Mouse (Mus musculus): ENCODE measurements around the gene Sufu.

The Sufu gene

DNA sequence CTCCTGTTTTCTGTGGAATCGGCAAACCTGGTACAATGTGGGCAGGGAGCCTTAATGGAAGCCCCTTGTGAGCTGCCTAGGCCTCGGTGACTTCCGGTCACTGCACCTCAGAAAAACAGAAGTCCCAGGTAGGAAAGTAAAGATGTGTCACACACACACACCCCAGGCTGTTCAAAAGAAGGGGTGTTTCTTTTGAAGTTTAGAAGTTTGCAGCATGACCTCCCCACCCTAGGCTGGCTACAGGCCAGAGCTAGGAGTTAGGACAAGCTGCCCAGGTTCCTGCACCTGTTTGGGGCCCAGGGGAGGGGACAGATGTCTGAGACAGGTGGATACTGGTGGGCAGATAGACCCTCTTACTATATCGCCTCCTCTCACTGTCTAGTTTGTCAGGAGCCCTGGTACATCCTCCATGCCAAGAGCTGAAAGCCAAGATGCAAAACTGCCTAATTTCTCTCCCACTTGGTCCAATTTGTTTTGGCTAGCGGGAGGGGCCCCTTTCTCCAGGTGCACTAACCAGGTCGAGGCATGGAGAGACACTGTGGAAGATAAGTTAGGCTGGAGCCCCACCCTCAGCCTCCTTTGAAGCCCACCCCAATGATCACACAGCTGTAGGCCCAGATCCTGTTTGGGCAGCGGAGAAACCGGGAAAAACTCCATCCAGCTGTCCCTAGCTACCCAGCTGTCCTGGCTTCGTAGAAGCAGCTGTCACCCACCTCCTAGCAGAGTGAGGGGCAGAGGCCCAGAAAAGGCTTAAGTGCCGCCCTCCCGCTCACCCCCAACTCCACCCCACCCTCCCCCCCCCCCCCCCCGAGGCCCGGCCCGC lies 121.0 kb downstream of the Sufu start:
- DNase-seq, result no peak

GRCm38 (mm10) chr19:46518352-46518787 lies 121.7 kb downstream of the Sufu start:
- DNase-seq, result no peak

- no peak for DNase-seq
These were observed 122.3 kb downstream of the Sufu start for GRCm38 (mm10) chr19:46518828-46519621.

GRCm38 (mm10) chr19:46521698-46522097 lies 125.0 kb downstream of the Sufu start:
- DNase-seq, result no peak

GRCm38 (mm10) chr19:46522433-46523044 lies 125.8 kb downstream of the Sufu start:
- DNase-seq, result peak in 1 of 2 experiments; percentile 7

DNA sequence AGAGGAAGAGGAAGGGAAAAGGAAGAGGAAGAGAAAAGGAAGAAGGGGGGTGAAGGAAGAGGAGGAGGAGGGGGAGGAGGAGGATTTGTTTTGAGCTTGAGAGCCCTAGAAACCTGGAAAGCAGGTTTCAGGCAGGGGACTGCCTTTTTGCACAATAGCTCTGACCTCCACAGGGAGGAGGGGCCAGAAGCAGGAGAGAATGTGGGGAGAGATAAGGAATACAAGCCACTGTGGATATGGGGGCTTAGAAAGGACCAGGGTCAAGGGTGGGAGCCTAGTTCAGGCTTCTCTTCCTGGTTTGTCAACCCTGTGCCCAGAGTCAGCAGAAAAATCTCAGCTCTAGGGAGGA lies 126.4 kb downstream of the Sufu start:
- DNase-seq, result no peak

GRCm38 (mm10) chr19:46523480-46524151 lies 126.9 kb downstream of the Sufu start:
- DNase-seq, result peak; percentile 59 to 65

- no peak for DNase-seq
These were observed 127.5 kb downstream of the Sufu start for GRCm38 (mm10) chr19:46524152-46524544.

DNA sequence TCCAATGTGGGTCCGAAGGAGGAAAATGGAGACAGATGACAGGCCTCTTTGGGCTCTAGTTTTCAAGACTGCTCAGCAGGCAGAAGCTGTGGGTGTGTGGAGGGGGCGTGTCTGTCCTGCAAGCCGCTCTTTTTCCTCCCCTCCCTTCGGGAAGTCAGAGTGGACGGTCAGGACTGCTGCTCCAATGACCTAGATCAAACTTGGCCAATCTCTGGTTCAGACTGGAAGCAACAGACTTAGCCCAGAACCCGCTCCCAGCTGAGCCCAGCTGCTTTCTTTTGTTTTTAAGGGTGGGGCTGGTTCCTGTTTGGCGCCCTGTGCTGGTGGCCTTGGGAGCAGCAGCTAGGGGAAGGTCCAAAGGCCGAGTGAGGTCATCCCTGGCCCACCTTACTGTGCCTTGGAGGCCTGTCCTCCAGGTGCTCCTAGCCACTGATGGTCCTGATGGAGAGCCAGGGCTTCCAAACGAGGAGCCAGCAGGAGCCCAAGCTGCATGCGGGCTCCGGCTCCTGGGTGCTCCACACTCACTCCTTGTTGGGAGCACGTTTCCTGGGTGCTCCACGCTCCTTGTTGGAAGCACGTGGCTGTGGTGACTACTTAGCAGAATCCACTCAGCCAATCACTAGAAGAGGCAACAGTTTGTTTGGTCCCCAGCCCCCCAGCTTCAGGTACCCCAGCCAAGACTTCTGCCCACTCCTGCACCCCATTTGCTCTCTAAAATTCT lies 128.1 kb downstream of the Sufu start:
- DNase-seq, result no peak

DNA sequence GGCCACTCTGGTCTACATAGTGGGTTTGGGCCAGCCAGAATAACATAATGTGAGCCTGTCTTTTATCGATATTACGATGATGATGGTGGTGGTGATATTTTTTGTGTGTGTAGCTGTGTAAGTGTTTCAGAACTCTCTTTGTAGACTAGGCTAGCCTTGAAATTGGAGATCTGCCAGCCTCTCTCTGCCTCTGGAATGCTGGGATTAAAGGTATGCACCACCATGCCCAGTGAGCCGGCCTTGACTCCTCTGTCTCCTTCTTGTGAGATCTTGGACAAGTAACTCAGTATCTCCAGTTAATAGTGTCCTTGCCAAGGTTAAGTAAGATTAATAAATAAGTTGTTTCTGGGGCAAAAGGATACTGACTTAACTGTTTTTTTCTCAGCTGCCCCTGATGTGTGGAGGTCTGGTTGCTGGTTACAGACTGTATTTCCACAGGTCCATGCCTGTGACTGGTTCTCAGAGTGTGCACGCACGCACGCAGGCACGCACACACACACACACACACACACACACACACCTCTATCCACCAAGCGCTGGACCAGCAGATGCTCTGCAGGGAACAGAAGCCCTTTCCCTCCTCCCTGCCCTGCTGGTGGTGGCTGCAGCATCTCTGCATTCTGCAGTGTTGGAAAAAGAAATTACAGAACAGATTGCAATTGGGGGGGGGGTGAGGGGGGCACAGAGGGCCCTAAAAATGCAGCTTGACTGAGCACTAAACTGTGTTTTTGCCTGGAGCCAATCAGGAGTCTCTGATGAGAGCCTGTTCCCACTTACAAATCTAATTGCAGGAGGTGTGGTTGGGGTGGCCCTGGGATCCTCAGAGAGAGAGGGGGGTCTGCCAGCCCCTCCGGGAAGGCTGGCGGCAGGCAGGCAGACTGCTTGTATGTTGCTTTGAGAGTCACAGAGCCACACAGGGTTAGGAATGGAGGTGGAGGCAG lies 129.3 kb downstream of the Sufu start:
- no peak for DNase-seq

DNA sequence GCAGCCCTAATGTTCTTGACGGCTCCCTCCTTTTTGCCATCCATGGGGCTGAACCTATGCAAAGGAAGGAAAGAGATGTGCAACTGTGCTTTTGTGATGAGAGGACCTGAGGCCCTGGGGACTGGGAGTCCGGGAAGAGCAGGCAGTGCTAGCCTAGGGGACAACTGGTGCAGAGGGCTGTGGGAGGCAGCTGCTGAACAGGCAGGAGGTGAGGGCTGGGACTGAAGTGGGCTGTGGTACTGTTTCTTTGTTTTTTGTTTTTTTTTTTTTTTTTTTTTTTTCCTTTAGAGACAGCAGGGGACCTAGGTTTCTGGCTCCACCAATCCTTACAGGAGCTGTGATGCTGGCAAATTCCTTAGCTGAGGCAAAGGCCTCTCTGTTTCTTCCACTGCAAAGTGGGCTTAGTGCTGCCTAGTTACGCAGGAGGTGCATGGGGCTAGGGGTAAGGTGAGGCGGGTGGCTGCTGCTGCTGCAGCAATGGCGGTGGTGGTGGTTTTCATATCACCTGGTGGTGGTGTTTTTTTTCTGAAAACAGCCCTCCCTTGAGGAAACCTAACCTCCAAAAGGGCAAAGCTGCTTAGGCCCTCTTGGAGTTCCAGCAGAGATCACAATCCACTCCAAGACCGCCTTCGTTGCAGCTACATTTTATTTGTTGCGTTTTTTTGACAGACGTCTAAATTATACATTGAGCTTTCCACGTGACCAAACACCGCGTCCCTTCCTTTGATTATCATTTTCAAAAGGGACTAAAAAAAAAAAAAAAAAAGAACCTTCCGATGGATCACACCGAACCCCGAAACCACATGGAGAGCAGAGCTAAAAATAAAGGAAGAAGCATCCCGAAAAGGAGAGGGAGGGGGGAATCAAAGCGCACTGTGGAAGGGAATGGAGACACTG lies 131.2 kb downstream of the Sufu start:
- DNase-seq, result no peak

DNA sequence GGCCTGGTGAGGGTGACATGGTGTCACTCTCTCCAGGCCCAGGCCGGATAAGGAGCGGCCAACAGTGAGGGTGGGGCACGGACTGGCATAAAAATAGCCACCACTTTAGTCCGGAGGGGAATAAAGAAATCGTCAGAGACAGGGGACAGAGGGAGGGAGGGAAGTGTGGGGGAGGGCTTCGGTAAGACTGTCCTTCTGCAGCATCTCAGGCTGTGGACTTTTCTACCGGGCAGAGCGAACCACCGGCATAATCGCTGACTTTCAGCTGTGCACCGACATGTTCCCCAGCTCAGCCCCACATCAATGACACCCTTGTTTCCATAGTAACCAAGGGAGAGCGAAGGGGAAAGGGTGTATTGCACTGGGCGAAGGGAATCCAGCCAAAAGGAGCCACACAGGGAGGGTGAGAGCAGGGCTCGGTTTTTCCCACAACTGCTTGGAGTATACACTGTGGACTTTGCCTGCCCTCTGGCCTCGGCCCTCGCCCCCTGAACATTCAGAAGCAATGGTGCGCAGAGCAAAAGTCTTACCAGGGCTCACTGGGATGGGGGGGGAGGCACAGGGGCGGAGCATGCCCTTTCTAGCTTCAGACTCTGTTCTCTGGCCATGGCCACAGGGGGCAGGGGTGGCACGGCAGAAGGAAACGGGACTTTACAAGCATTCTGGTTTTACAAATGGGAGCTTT lies 132.0 kb downstream of the Sufu start:
- peak; percentile 68 to 75 for DNase-seq

- DNase-seq, result no peak
These were observed 133.1 kb downstream of the Sufu start for GRCm38 (mm10) chr19:46529601-46530448.

GRCm38 (mm10) chr19:46530449-46530990 lies 133.8 kb downstream of the Sufu start:
- DNase-seq, result no peak

GRCm38 (mm10) chr19:46531071-46532030 lies 134.7 kb downstream of the Sufu start:
- DNase-seq, result peak in 1 of 2 experiments; percentile 19

DNA sequence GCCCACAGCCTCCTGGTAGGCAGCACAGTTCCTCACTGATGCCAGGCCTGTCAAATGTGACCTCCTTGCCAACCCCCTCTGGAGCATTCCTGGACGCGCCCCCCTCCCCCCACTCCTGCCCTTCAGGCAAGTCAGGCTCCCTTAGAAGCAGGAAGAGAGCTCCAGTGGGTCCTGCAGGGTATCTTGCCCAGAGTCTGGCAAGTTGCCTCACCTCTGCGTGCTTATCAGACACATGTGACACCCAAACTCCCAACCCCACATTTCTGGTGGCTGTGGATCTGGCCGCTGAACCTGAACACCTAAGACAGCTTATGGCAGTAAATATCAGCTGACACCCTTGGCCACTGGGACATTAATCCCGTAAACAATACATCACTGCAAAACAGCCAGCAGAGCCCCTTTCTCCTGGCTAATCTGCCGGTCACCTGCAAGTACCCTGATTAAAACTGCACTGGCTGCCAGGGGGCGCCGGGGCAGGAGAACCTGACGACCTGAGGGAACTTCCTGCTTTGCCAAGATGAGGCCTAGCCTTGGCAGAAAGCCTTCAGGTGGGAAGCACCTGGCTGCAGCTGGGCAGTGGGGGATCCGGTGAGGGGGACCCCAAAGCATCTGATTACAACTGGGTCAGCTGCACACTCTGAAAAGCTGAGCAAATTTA lies 135.5 kb downstream of the Sufu start:
- peak in 1 of 2 experiments; percentile 28 for DNase-seq
